Mouse (Mus musculus) CH12.LX (cell line): Measurements from ENCODE around the gene Taar8c.

Experiments
- CHD1 ChIP-seq: IDR thresholded peaks from 2 replicates; pipeline ENCODE4 v1.6.1; 2012; ENCODE audit warnings: low read depth, low read length, improper control_type of control experiment, inconsistent platforms
- CTCF ChIP-seq, 2 experiments: IDR thresholded peaks in 1 of 2; conservative IDR thresholded peaks in 1 of 2; 2 replicates each; pipeline ENCODE4 v1.5.1; 2011 to 2012; ENCODE audit warnings: low read depth in 2 of 2, low read length in 2 of 2, improper control_type of control experiment in 1 of 2, inconsistent platforms in 1 of 2, mild to moderate bottlenecking in 1 of 2, moderate library complexity in 1 of 2
- MEF2A ChIP-seq: IDR thresholded peaks from 2 replicates; pipeline ENCODE4 v1.6.1; 2014; ENCODE audit warnings: low read depth, mild to moderate bottlenecking, inconsistent platforms, low read length, improper control_type of control experiment, borderline replicate concordance
- MXI1 ChIP-seq: IDR thresholded peaks from 2 replicates; pipeline ENCODE4 v1.6.1; 2011; ENCODE audit warnings: mild to moderate bottlenecking, low read depth, low read length, improper control_type of control experiment
- MYC ChIP-seq: IDR thresholded peaks from 2 replicates; pipeline ENCODE4 v1.6.1; 2011; ENCODE audit warnings: low read depth, mild to moderate bottlenecking, improper control_type of control experiment, low read length
- NELFE ChIP-seq: IDR thresholded peaks from 2 replicates; pipeline ENCODE4 v1.6.1; 2011; ENCODE audit warnings: low read depth, low read length, improper control_type of control experiment
- POLR2A ChIP-seq: IDR thresholded peaks from 2 replicates; pipeline ENCODE4 v1.6.1; 2011; ENCODE audit warnings: low read depth, mild to moderate bottlenecking, improper control_type of control experiment, low read length
- RCOR1 ChIP-seq: conservative IDR thresholded peaks from 2 replicates; pipeline ENCODE4 v1.6.1; 2012; ENCODE audit warnings: low read depth, mild to moderate bottlenecking, inconsistent platforms, low read length, improper control_type of control experiment
- SMC3 ChIP-seq: IDR thresholded peaks from 2 replicates; pipeline ENCODE4 v1.6.1; 2011; ENCODE audit warnings: low read depth, low read length, improper control_type of control experiment

DNA sequence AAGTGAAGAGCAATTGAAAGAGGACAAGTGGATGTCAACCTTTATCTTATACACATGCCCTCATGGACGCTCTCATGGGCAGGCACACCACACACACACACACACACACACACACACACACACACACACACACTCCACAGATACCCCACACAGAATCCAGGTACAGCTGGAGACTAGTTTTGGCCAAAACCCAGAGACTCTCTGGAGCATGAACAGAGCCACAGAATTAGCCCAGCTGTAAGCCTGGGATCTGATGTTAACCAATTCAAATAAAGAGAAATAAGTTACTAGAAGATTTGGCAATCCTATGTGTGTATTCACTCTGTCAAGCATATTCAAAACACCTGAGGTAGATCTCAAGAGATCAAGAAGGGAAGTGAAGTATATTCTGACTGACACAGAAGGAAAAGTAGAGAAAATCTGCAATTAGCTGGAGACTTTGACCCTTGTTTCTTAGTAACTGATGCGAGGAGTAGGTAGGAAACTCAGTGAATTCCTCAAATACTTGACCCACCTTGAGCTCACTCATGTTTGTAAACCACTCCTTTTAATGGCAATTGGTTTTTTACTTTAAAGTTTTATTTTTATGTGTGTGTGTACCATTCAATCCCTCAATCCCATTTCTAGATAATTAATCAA, 37.0 kb upstream of the Taar8c start:
- TF ChIP-seq POLR2A = no peak
- TF ChIP-seq CHD1 = no peak
- no peak for TF ChIP-seq MYC
- TF ChIP-seq RCOR1 = no peak
- TF ChIP-seq CTCF (conservative IDR thresholded peaks at IDR 0.05 in 1 of 2, IDR thresholded peaks at IDR 0.05 in 1 of 2; ENCODE audit: low read depth in 2 of 2, low read length in 2 of 2) = no peak
- TF ChIP-seq NELFE = no peak
- TF ChIP-seq MXI1 = no peak
- TF ChIP-seq MEF2A = no peak
- TF ChIP-seq SMC3 = no peak
